Mouse (Mus musculus) embryonic facial prominence, embryonic 10.5 days (tissue): ENCODE results near the gene Hand2. TPM values are rescaled to one million over a fixed set of nuclear protein-coding genes. Genes with fewer than 3 reads are reported as not detected.

Experiments
- DNase-seq: peaks from one replicate; pipeline ENCODE4 v3.0.0-alpha.2; 2017; ENCODE audit warnings: low spot score
- H3K27ac ChIP-seq: fragments of 300-500 bp; sonication (generic); replicated peaks from 2 replicates; pipeline ENCODE4 v1.5.1; 2016; ENCODE audit warnings: mild to moderate bottlenecking
- H3K27me3 ChIP-seq: fragments of 300-500 bp; sonication (generic); replicated peaks from 2 replicates; pipeline ENCODE4 v1.6.1; 2016; ENCODE audit warnings: low read depth, mild to moderate bottlenecking; ENCODE audit not compliant: poor library complexity, severe bottlenecking
- H3K36me3 ChIP-seq: fragments of 300-500 bp; sonication (generic); replicated peaks from 2 replicates; pipeline ENCODE4 v1.6.1; 2016; ENCODE audit warnings: mild to moderate bottlenecking, moderate library complexity
- H3K4me1 ChIP-seq: fragments of 300-500 bp; sonication (generic); 2 replicates; pipeline ENCODE4 v1.6.1; 2016
- H3K4me3 ChIP-seq: fragments of 300-500 bp; sonication (generic); 2 replicates; pipeline ENCODE4 v1.5.1; 2016; ENCODE audit warnings: mild to moderate bottlenecking, moderate library complexity
- H3K9me3 ChIP-seq: fragments of 300-500 bp; sonication (generic); 2 replicates; pipeline ENCODE4 v1.6.1; 2016; ENCODE audit warnings: mild to moderate bottlenecking
- WGBS: fragments of 180-500 bp; shearing (Covaris S2); methylation state at CpG from one replicate; pipeline ENCODE4 v1.1.7; 2016; 5-methylcytosine and 5-hydroxymethylcytosine counted together
- polyA plus RNA-seq: library from polyadenylated mRNA; unstranded; fragments of >200 nt; fragmentation: Nextera tagmentation; extraction: Ambion mirVana; gene quantifications from 2 replicates; pipeline ENCODE4 v1.2.1, GENCODE M21; 2016

The Hand2 gene
- polyA plus RNA-seq, 1 experiment from 2014 or later, result 3.9 TPM

DNA sequence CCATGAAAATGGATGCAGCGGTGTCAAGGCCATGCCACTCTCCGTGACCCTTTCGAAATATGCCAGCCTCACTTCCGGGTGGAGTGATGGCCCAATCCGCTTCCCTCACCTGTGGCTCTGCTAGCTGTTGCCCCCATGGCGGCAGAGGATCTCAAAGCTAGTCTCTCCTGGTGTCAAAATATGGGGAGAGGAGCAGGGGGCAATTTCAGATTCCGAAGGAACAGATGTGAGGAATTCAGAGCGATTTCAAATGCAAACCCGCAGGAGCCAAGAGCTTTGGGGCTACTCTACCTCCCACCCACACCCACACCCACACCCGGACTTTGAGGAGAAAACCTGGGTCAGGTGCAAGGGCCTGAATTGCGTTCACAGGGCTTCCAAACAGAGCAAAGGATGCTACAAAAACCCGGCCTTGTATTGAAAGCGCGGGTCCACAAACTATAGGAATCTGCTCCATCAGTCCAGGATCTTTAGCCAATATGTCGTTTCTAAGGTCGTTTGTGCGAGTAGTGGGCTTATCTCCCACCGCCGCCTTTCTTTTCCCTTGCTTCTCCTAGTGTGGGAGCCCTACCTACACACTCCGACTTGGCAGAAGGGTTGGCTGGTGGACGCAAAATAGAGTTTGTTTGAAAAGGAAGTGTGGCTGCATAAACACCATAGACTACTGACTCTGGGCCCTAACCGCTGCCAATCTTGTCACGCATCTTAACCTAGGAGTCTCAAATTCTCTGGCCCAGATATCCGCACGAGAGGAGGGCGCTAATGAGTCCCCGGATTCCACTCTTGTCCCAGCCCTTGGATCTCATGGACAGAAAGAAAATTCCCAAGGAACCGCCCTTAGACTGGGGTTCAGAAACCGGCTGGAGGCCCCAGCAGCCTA lies 6.7 kb downstream of the Hand2 start:
- under 1% methylated on average over 29 of the region's 29 CpGs for WGBS
- peaks cover 36% of the 10 kb centered on the region for H3K4me1 ChIP-seq
- no peaks in the 10 kb centered on the region for H3K9me3 ChIP-seq
- peak overlapping the region; percentile 63 for H3K4me3 ChIP-seq
- H3K27me3 ChIP-seq, result peaks cover 100% of the 10 kb centered on the region
- peak overlapping the region; percentile 60 for H3K27ac ChIP-seq
- DNase-seq, result peak; percentile 56
- H3K36me3 ChIP-seq, result no peaks in the 10 kb centered on the region

DNA sequence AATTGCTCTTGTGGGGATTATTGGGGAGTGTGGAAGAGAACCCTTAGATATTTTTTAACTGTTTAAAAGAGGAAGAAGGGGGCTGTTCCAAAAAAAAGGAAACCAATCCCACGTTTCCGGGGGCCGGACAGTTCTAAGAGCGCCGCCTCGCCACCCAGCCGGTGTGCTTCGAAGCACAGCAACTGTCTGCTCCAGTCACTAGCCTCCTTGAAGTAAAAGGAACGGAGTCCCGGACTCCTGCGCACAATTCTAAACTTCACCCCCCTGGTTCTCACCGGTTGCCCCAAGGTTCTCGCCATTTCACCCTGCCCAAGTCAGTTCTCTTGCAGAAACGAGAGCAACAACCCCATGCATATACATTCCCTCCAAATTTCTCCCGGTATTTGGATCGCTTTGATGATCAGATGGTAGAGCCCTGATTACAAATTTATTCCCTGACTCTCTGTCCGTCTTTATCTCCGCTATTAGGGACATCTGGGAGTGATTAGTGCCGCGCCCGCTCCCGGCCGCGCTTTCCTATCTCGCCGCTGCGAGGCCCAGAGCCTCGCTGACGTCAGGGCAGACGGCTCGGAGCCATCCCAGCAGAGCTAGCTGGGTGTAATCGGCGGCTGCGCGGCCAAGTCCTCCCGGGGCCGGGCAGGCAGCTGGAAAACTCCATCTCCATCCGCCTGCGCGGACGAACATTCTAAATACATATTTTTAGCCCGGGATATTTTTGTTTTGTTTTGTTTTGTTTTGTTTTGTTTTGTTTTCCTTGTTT lies 7.6 kb downstream of the Hand2 start:
- H3K36me3 ChIP-seq, result no peaks in the 10 kb centered on the region
- WGBS, result under 1% methylated on average over 42 of the region's 42 CpGs
- peak; percentile 88 for DNase-seq
- peak overlapping the region; percentile 63 for H3K4me3 ChIP-seq
- H3K27ac ChIP-seq, result peak overlapping the region; percentile 60
- peaks cover 36% of the 10 kb centered on the region for H3K4me1 ChIP-seq
- H3K27me3 ChIP-seq, result peaks cover 100% of the 10 kb centered on the region
- H3K9me3 ChIP-seq, result no peaks in the 10 kb centered on the region

DNA sequence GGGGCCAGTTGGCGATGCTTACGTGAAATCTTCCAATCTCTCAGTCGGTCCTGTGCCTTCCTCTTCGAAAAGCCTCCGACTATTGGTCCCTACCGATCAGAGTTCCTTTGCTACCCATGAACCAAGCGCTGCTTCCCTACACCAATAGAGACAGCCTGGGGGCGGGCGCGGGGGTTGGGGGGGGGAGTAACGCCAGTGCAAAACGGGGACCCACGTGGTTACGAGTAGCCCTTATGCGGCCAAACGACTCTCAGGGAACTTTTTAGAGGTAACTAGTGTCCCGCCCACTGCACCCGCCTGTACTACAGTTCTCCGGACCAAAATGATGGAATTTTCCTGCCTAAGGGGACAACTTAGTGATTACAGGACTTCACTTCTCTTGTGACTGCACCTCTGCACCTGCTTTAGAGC lies 8.2 kb downstream of the Hand2 start:
- Histone ChIP-seq H3K27ac (peak overlapping the region; percentile 60), H3K4me3 (peak overlapping the region; percentile 63), H3K36me3 (no peaks in the 10 kb centered on the region), H3K9me3 (no peaks in the 10 kb centered on the region), H3K4me1 (peaks cover 36% of the 10 kb centered on the region), H3K27me3 (peaks cover 100% of the 10 kb centered on the region)
- DNase-seq, result peak; percentile 75
- WGBS, result 1% methylated on average over 19 of the region's 19 CpGs

DNA sequence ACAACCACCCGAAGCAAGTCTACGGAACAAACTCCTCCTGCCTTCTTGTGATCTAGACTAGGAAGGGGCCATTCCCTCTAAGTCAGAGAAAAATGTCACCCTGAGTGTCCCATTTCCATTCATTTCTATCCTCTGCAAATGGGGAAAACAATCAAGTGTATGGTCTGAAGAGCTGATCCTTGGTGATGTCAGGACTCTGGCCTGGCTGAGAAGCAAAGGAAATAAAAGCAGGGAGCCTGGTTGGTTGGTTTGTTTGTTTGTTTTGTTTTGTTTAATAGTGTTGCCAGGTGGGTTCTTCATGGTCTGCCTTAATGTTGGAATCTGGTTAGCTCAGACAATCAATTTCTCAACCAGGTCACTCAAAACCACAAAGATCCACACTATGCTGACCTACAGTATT lies 9.3 kb downstream of the Hand2 start:
- Histone ChIP-seq H3K9me3 (no peaks in the 10 kb centered on the region), H3K27ac (no peak overlapping the region), H3K4me1 (peaks cover 41% of the 10 kb centered on the region), H3K27me3 (peaks cover 100% of the 10 kb centered on the region), H3K36me3 (no peaks in the 10 kb centered on the region), H3K4me3 (no peak overlapping the region)
- DNase-seq, result peak; percentile 10
- 3% methylated on average over 2 of the region's 2 CpGs for WGBS

DNA sequence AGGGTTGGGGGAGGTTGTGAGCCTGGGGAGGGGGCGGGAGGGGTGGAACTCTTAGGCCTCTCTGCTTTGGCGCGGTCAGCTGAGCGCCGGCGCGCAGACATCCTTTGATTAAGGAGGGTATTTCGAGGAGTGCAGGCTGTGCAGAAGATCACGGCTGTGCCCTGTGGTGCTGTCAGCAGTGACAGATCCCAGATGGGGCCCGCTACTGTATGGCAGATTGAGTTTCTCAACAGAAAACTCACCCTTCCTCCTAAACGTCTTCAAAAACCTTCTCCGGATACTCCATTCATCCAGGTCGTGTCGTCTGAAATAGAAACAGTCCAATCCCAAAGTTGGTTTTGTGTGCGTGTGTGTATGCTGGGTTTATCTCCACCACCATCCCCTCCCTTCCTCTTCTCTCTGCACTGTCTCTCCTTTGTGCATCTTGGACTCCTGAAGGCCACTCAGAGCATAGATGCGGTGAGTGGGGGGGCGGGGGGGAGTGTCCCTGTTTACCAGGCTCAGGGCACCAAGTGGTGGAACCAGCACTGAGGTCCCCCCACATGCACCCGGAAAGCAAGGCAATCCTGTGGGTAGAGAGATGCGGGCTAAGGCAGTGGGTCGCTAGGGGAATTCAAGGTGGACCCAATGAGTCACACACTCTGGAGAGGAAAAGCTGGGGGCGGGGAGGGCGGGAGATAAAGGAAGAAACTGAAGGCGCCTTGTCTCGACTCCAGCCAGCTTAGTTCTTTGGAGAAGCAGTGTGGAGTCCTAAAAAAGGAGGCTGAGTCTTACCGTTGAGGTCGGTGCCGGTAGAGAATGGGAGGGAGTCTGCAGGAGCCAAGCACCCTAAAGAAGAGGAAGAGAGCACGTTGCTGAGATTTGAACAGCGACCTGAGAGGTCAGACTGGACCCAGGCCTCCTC lies 11.2 kb downstream of the Hand2 start:
- Histone ChIP-seq H3K4me1 (peaks cover 38% of the 10 kb centered on the region), H3K27me3 (peaks cover 100% of the 10 kb centered on the region), H3K4me3 (peak overlapping the region; percentile 48), H3K9me3 (no peaks in the 10 kb centered on the region), H3K36me3 (no peaks in the 10 kb centered on the region), H3K27ac (peak overlapping the region; percentile 80)
- under 1% methylated on average over 29 of the region's 29 CpGs for WGBS
- peak; percentile 73 for DNase-seq

DNA sequence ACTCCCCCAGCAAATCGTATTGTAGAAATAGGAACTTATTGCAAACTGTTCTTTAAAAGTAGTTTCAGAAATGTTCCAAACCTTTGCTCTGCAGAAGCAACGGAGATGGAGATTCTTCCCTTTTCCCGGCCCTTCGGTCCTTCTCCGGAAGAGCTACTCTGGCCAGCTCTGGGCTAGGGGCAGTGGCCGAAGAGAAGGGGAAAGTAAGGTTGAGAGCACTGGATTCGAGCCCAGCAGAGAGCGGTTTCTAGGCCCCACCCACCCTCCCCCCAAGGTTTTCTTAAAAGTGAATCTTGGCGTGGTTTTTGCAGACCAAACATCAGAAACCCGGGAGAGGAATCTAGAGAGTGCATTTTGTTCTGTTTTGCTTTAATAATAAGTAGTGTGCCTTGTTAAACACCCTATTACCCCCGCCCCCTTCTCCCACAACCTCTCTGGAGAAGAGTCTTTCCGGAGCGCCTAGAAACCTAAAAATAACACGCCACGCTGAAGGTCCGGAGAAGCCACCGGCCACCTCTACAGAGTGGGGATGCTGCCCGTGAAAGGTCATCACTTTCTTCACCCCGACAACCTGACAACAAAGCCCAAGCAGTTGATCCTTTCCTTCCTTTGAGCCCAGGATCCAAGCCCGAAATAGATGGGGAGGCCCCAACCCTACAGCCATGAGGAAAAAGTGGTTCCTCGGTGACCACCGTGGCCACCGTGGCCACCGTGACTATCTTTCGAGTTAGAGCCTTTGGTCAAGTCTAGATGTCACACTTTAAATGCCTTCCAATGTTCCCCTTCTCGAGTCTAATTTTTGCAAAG lies 12.1 kb downstream of the Hand2 start:
- peak overlapping the region; percentile 80 for H3K27ac ChIP-seq
- no peaks in the 10 kb centered on the region for H3K9me3 ChIP-seq
- H3K27me3 ChIP-seq, result peaks cover 100% of the 10 kb centered on the region
- H3K4me3 ChIP-seq, result peak overlapping the region; percentile 48
- H3K36me3 ChIP-seq, result no peaks in the 10 kb centered on the region
- WGBS, result under 1% methylated on average over 26 of the region's 26 CpGs
- H3K4me1 ChIP-seq, result peaks cover 29% of the 10 kb centered on the region
- peak; percentile 54 for DNase-seq

DNA sequence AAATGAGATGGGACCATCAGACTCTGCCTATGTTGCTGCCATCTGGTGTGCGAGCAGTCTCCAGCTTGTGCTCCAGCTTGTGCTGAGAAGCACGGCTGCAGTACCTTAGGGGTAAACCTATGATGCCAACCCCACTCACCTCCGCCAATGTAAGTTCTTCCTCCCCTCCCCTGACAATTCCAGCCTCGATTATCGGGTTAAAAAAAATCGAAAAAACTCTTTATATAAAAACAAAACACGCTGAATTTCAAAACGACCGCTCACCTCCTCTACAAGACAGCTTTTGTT lies 12.6 kb downstream of the Hand2 start:
- H3K4me3 ChIP-seq, result peak overlapping the region; percentile 48
- no peaks in the 10 kb centered on the region for H3K9me3 ChIP-seq
- H3K4me1 ChIP-seq, result peaks cover 23% of the 10 kb centered on the region
- no peaks in the 10 kb centered on the region for H3K36me3 ChIP-seq
- no peak for DNase-seq
- WGBS, result 1% methylated on average over 9 of the region's 9 CpGs
- H3K27me3 ChIP-seq, result peaks cover 100% of the 10 kb centered on the region
- H3K27ac ChIP-seq, result peak overlapping the region; percentile 80

DNA sequence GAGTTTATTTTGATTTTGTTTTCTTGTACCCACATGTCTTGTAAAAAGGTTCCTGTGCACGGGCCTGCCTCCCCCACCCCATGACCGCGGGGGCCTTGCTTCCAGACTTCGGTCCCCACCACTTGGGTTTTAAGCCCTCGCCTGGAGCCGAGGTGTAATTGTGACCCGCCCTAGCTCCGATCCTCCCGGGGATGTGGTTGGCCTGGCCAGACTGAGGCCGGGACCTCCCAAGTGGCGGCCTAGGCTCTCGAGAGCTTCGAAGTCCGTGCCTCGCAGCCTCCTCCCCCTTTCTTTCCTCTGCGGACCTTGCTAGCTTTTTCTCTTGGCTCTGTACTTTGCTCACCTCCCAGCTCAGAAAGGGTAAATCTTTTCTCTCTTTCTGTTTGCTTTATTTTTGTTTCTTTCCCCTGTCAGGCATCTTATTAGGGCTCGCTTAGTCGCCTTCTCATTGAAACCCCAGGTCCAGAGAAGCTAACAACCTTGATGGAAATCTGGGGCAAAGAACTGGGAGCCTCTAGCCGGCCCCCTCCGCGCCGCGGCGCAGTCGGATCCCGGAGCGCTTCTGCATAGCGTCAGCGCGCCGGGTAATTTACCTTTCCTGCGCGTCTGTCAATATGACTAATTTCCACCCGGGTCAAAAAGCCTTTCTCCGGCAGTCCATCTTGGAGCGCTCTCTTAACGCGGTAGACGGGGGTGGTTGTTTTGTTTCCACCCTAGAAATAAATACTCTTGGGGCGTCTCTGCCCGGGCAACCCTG lies 13.2 kb downstream of the Hand2 start:
- peaks cover 18% of the 10 kb centered on the region for H3K4me1 ChIP-seq
- no peaks in the 10 kb centered on the region for H3K9me3 ChIP-seq
- DNase-seq, result peak; percentile 75
- no peaks in the 10 kb centered on the region for H3K36me3 ChIP-seq
- WGBS, result under 1% methylated on average over 41 of the region's 41 CpGs
- H3K4me3 ChIP-seq, result peak overlapping the region; percentile 48
- H3K27me3 ChIP-seq, result peaks cover 100% of the 10 kb centered on the region
- H3K27ac ChIP-seq, result peak overlapping the region; percentile 80

DNA sequence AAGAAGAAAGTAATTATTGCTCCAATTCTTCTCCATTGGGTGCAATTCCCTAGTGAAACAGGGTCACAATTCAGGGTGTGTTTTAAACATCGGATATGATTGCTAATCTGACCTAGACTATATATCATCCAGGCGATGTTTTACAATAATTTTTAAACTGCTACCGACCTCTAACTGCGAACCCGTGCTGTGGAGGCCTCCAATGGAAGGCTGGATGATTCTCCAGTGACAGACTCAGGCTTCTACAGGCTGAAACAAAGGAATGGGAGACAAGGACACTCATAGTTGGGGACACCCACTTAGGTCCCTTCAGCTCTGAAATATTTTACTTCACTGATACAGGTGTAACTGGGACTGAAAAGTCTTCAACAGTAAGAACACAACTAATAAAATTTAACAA lies 13.9 kb downstream of the Hand2 start:
- H3K4me3 ChIP-seq, result peak overlapping the region; percentile 48; the same call in 1 of the 2 replicates
- no peak overlapping the region for H3K27ac ChIP-seq
- H3K36me3 ChIP-seq, result no peaks in the 10 kb centered on the region
- DNase-seq, result peak; percentile 31
- WGBS, result under 1% methylated on average over 5 of the region's 5 CpGs
- peaks cover 100% of the 10 kb centered on the region for H3K27me3 ChIP-seq
- H3K9me3 ChIP-seq, result no peaks in the 10 kb centered on the region
- H3K4me1 ChIP-seq, result peaks cover 14% of the 10 kb centered on the region; the same call in 1 of the 2 replicates

DNA sequence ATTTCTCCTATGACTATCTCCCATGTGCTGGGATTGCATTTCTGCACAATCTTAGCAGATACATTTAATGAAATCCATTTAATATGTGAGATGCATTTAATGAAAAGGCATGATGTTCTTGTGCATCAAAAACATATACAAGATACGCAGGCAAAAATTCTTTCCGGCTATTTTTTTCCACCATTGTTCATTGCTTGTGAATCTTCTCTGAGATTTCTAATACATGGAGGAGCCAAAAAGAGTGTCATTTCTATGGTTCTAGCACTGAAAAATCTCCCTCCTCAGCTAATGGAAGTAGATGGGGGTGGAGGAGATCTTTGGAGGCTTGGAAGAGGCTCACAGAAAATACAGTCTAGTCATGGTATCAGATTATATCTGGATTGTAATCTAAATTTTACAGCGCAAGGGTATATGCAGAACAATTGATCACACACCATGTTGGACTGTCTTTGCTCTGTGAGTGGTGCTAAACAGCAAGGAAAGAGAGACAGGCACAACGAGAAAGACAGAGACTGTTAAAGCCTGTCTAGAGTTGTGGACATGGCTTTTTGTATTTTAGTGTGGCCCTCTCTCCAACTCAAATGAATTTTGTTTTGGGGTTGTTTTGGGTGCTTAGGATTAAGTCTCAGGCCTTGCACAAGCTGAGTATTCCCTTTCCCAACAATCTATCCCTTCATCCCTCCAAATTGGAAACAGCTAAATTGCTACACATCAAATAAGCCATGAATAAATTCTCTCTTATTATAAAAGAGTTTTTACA lies 16.7 kb downstream of the Hand2 start:
- peaks cover 30% of the 10 kb centered on the region for H3K4me1 ChIP-seq
- no peak overlapping the region for H3K4me3 ChIP-seq
- no peaks in the 10 kb centered on the region for H3K36me3 ChIP-seq
- H3K9me3 ChIP-seq, result no peaks in the 10 kb centered on the region
- no peak overlapping the region for H3K27ac ChIP-seq
- peak; percentile 9 for DNase-seq
- WGBS, result 37% methylated on average over 4 of the region's 4 CpGs
- peaks cover 100% of the 10 kb centered on the region for H3K27me3 ChIP-seq
